Mouse (Mus musculus) MEL (cell line): ENCODE measurements around the gene Phox2b. TPM values are rescaled to one million over a fixed set of nuclear protein-coding genes. Genes with fewer than 3 reads are reported as not detected.

Experiments used
- DNase-seq: peaks from one replicate; pipeline ENCODE4 v3.0.0; 2011; ENCODE audit warnings: low read depth, low spot score
- H3K27ac ChIP-seq: 2 replicates; pipeline ENCODE4 v1.5.1; 2012; ENCODE audit warnings: low read depth, mild to moderate bottlenecking, control low read depth, low read length, moderate library complexity; ENCODE audit not compliant: control insufficient read depth
- H3K27me3 ChIP-seq, 2 experiments: fragments of 150-350 bp in 1 of 2; sonication (generic) in 1 of 2; 2 replicates each; pipeline ENCODE4 v1.6.1; 2012; ENCODE audit warnings: low read length in 2 of 2, mild to moderate bottlenecking in 2 of 2, improper control_type of control experiment in 1 of 2, moderate library complexity in 1 of 2; ENCODE audit not compliant: insufficient read depth in 2 of 2, control insufficient read depth in 1 of 2
- H3K36me3 ChIP-seq, 2 experiments: 2 replicates each; pipeline ENCODE4 v1.6.1; 2012 to 2014; ENCODE audit warnings: low read length in 2 of 2, improper control_type of control experiment in 1 of 2, inconsistent platforms in 1 of 2, mild to moderate bottlenecking in 1 of 2; ENCODE audit not compliant: insufficient read depth in 2 of 2, control insufficient read depth in 1 of 2
- H3K4me1 ChIP-seq, 2 experiments: fragments of 150-350 bp in 1 of 2; sonication (generic) in 1 of 2; 2 replicates each; pipeline ENCODE4 v1.6.1; 2012; ENCODE audit warnings: low read length in 2 of 2, improper control_type of control experiment in 1 of 2, mild to moderate bottlenecking in 1 of 2; ENCODE audit not compliant: insufficient read depth in 2 of 2, control insufficient read depth in 1 of 2
- H3K4me3 ChIP-seq, 2 experiments: fragments of 150-350 bp in 1 of 2; sonication (generic) in 1 of 2; 2 replicates each; pipeline ENCODE4 v1.5.1; 2012; ENCODE audit warnings: low read depth in 2 of 2, low read length in 2 of 2, mild to moderate bottlenecking in 2 of 2, moderate library complexity in 2 of 2, control low read depth in 1 of 2, improper control_type of control experiment in 1 of 2; ENCODE audit not compliant: control insufficient read depth in 1 of 2, insufficient read depth in 1 of 2
- H3K79me2 ChIP-seq: 2 replicates; pipeline ENCODE4 v1.6.1; 2012; ENCODE audit warnings: mild to moderate bottlenecking, low read length, moderate library complexity; ENCODE audit not compliant: control insufficient read depth, poor library complexity, insufficient read depth
- H3K9ac ChIP-seq: 2 replicates; pipeline ENCODE4 v1.6.1; 2012; ENCODE audit warnings: low read depth, mild to moderate bottlenecking, control low read depth, low read length, moderate library complexity; ENCODE audit not compliant: control insufficient read depth, poor library complexity, severe bottlenecking
- H3K9me3 ChIP-seq: fragments of 150-350 bp; sonication (generic); replicated peaks from 2 replicates; pipeline ENCODE4 v1.6.1; 2012; ENCODE audit warnings: mild to moderate bottlenecking, low read length, improper control_type of control experiment, moderate library complexity; ENCODE audit not compliant: insufficient read depth
- BHLHE40 ChIP-seq: IDR thresholded peaks from 2 replicates; pipeline ENCODE4 v1.6.1; 2012; ENCODE audit warnings: low read depth, mild to moderate bottlenecking, inconsistent platforms, low read length, improper control_type of control experiment, borderline replicate concordance
- CHD2 ChIP-seq: IDR thresholded peaks from 2 replicates; pipeline ENCODE4 v1.6.1; 2011; ENCODE audit warnings: low read length, improper control_type of control experiment
- GATA1 ChIP-seq: IDR thresholded peaks from 2 replicates; pipeline ENCODE4 v1.6.1; 2011; ENCODE audit warnings: low read depth, low read length, improper control_type of control experiment
- HCFC1 ChIP-seq: IDR thresholded peaks from 2 replicates; pipeline ENCODE4 v1.6.1; 2012; ENCODE audit warnings: low read depth, mild to moderate bottlenecking, inconsistent platforms, low read length, improper control_type of control experiment, moderate library complexity
- MAX ChIP-seq: IDR thresholded peaks from 2 replicates; pipeline ENCODE4 v1.6.1; 2011; ENCODE audit warnings: low read length, improper control_type of control experiment
- MEF2A ChIP-seq: IDR thresholded peaks from 2 replicates; pipeline ENCODE4 v1.6.1; 2014; ENCODE audit warnings: low read depth, mild to moderate bottlenecking, inconsistent platforms, low read length, improper control_type of control experiment; ENCODE audit not compliant: poor library complexity, insufficient replicate concordance, severe bottlenecking; ENCODE audit errors: extremely low read depth
- MYB ChIP-seq: IDR thresholded peaks from 2 replicates; pipeline ENCODE4 v1.6.1; 2011; ENCODE audit warnings: mild to moderate bottlenecking, low read depth, low read length, improper control_type of control experiment
- MYC ChIP-seq: IDR thresholded peaks from 2 replicates; pipeline ENCODE4 v1.6.1; 2011; ENCODE audit warnings: low read depth, mild to moderate bottlenecking, low read length, improper control_type of control experiment, moderate library complexity
- POLR2A ChIP-seq, 2 experiments: IDR thresholded peaks; 2 replicates each; pipeline ENCODE4 v1.6.1; 2011 to 2012; ENCODE audit warnings: low read length in 2 of 2, mild to moderate bottlenecking in 2 of 2, control low read depth in 1 of 2, improper control_type of control experiment in 1 of 2, low read depth in 1 of 2, moderate library complexity in 1 of 2; ENCODE audit not compliant: control insufficient read depth in 1 of 2, insufficient read depth in 1 of 2, poor library complexity in 1 of 2
- POLR2AphosphoS5 ChIP-seq: IDR thresholded peaks from 2 replicates; pipeline ENCODE4 v1.6.1; 2012; ENCODE audit warnings: low read depth, borderline replicate concordance, mild to moderate bottlenecking, inconsistent platforms, low read length, moderate library complexity, mixed read lengths
- RAD21 ChIP-seq: IDR thresholded peaks from 2 replicates; pipeline ENCODE4 v1.6.1; 2011; ENCODE audit warnings: mild to moderate bottlenecking, low read depth, low read length, improper control_type of control experiment
- SIN3A ChIP-seq: IDR thresholded peaks from 2 replicates; pipeline ENCODE4 v1.6.1; 2012; ENCODE audit warnings: low read length, improper control_type of control experiment, inconsistent platforms
- SMC3 ChIP-seq: IDR thresholded peaks from 2 replicates; pipeline ENCODE4 v1.6.1; 2011; ENCODE audit warnings: low read depth, low read length, improper control_type of control experiment
- TBP ChIP-seq: IDR thresholded peaks from 2 replicates; pipeline ENCODE4 v1.8.0; 2011; ENCODE audit warnings: low read depth, low read length, improper control_type of control experiment
- TCF12 ChIP-seq: IDR thresholded peaks from 2 replicates; pipeline ENCODE4 v1.6.1; 2014; ENCODE audit warnings: low read depth, mild to moderate bottlenecking, inconsistent platforms, low read length, improper control_type of control experiment, moderate library complexity
- UBTF ChIP-seq: IDR thresholded peaks from 2 replicates; pipeline ENCODE4 v1.6.1; 2012; ENCODE audit warnings: low read depth, mild to moderate bottlenecking, inconsistent platforms, low read length, improper control_type of control experiment, moderate library complexity, borderline replicate concordance; ENCODE audit not compliant: insufficient read depth
- USF1 ChIP-seq: IDR thresholded peaks from 2 replicates; pipeline ENCODE4 v1.6.1; 2014; ENCODE audit warnings: low read depth, mild to moderate bottlenecking, inconsistent platforms, low read length, improper control_type of control experiment, moderate library complexity
- USF2 ChIP-seq, 2 experiments: IDR thresholded peaks; 2 replicates each; pipeline ENCODE4 v1.6.1; 2011 to 2012; ENCODE audit warnings: improper control_type of control experiment in 2 of 2, low read length in 2 of 2, borderline replicate concordance in 1 of 2, inconsistent platforms in 1 of 2, low read depth in 1 of 2, mild to moderate bottlenecking in 1 of 2; ENCODE audit not compliant: insufficient read depth in 1 of 2
- ZC3H11A ChIP-seq: IDR thresholded peaks from 2 replicates; pipeline ENCODE4 v1.6.1; 2012; ENCODE audit warnings: low read depth, mild to moderate bottlenecking, inconsistent platforms, low read length, improper control_type of control experiment
- ZNF384 ChIP-seq: IDR thresholded peaks from 2 replicates; pipeline ENCODE4 v1.6.1; 2012; ENCODE audit warnings: low read depth, mild to moderate bottlenecking, inconsistent platforms, low read length, improper control_type of control experiment
- polyA plus RNA-seq, 2 experiments: library from polyadenylated mRNA; stranded (reverse) in 1 of 2; unstranded in 1 of 2; fragments of >175 nt in 1 of 2; fragments of >200 nt in 1 of 2; gene quantifications; 2 replicates each; pipeline versions ENCODE4 v1.2.1 to v1.2.4; 2012; ENCODE audit warnings: low replicate concordance in 2 of 2, low read depth in 1 of 2; ENCODE audit not compliant: insufficient read length in 2 of 2, insufficient read depth in 1 of 2, missing spikeins in 1 of 2
- total RNA-seq: library from RNA; depleted of rRNA; stranded (reverse); fragments of 300-350 nt; gene quantifications from 2 replicates; pipeline ENCODE4 v1.2.3, GENCODE M21; 2012

Gene Phox2b
- total and polyA plus RNA-seq, 3 experiments, result not detected

- no peak overlapping the region for H3K27ac ChIP-seq
- H3K4me1 ChIP-seq, result no peaks in the 10 kb centered on the region
- H3K27me3 ChIP-seq, result no peaks in the 10 kb centered on the region
- H3K9ac ChIP-seq, result no peak overlapping the region
- H3K79me2 ChIP-seq, result no peaks in the 10 kb centered on the region
- no peaks in the 10 kb centered on the region for H3K9me3 ChIP-seq
- TF ChIP-seq TCF12, result no peak
- no peak for TF ChIP-seq HCFC1
- TF ChIP-seq MEF2A, result no peak
- no peak for TF ChIP-seq POLR2A (IDR thresholded peaks at IDR 0.05; ENCODE audit: control insufficient read depth in 1 of 2, insufficient read depth in 1 of 2, low read depth in 1 of 2, low read length in 2 of 2, poor library complexity in 1 of 2)
- TF ChIP-seq POLR2AphosphoS5, result no peak
- no peak for TF ChIP-seq CHD2
- no peak for TF ChIP-seq MAX
- TF ChIP-seq MYC, result no peak
- no peak for TF ChIP-seq UBTF
- no peak for TF ChIP-seq USF1
- no peak for TF ChIP-seq ZNF384
- no peak for TF ChIP-seq MYB
- no peak for TF ChIP-seq ZC3H11A
- no peak for TF ChIP-seq USF2 (IDR thresholded peaks at IDR 0.05; ENCODE audit: borderline replicate concordance in 1 of 2, insufficient read depth in 1 of 2, low read depth in 1 of 2, low read length in 2 of 2)
- TF ChIP-seq SMC3, result no peak
- TF ChIP-seq RAD21, result no peak
- no peak for TF ChIP-seq BHLHE40
- no peak for TF ChIP-seq SIN3A
- no peak for TF ChIP-seq GATA1
- TF ChIP-seq TBP, result no peak
- no peaks in the 10 kb centered on the region for H3K36me3 ChIP-seq
- no peak overlapping the region for H3K4me3 ChIP-seq
- DNase-seq, result no peak
These were observed 531 bp upstream of the Phox2b start for GRCm38 (mm10) chr5:67099393-67100271.
